Mouse (Mus musculus) myocyte (in vitro differentiated cells): ENCODE results near the gene Ccdc91. TPM values are rescaled to one million over a fixed set of nuclear protein-coding genes. Genes with fewer than 3 reads are reported as not detected.

Source experiments
- H3K27me3 ChIP-seq: one replicate; pipeline ENCODE4 v1.6.1; 2011; ENCODE audit not compliant: control insufficient read depth, insufficient read depth, insufficient read length
- H3K36me3 ChIP-seq: one replicate; pipeline ENCODE4 v1.6.1; 2011; ENCODE audit not compliant: control insufficient read depth, insufficient read depth
- H3K4me2 ChIP-seq: one replicate; pipeline ENCODE4 v1.6.1; 2011; ENCODE audit warnings: low read depth, control low read depth
- H3K4me3 ChIP-seq: one replicate; pipeline ENCODE4 v1.5.1; 2011; ENCODE audit warnings: mild to moderate bottlenecking, control low read depth, moderate library complexity
- H3K79me2 ChIP-seq: one replicate; pipeline ENCODE4 v1.6.1; 2011; ENCODE audit not compliant: control insufficient read depth, insufficient read depth
- H3ac ChIP-seq: one replicate; pipeline ENCODE4 v1.6.1; 2011; ENCODE audit not compliant: control insufficient read depth, insufficient read length
- CEBPB ChIP-seq: IDR thresholded peaks from 2 replicates; pipeline ENCODE4 v1.6.1; 2011; ENCODE audit warnings: mild to moderate bottlenecking, moderate library complexity; ENCODE audit not compliant: poor library complexity, insufficient read depth, severe bottlenecking
- E2F4 ChIP-seq: IDR thresholded peaks from one replicate; pipeline ENCODE4 v1.6.1; 2011; ENCODE audit warnings: mild to moderate bottlenecking, control low read depth, moderate library complexity; ENCODE audit not compliant: insufficient read depth
- MAX ChIP-seq: IDR thresholded peaks from one replicate; pipeline ENCODE4 v1.6.1; 2011; ENCODE audit warnings: low read depth, mild to moderate bottlenecking, control low read depth
- MYOD1 ChIP-seq, 3 experiments: IDR thresholded peaks; one replicate each; pipeline ENCODE4 v1.6.1; 2011; ENCODE audit warnings: control low read depth in 2 of 3, low read depth in 2 of 3, mild to moderate bottlenecking in 2 of 3, moderate library complexity in 1 of 3; ENCODE audit not compliant: insufficient read length in 2 of 3, control insufficient read depth in 1 of 3
- MYOG ChIP-seq, 3 experiments: IDR thresholded peaks; one replicate each; pipeline ENCODE4 v1.6.1; 2011; ENCODE audit warnings: control low read depth in 2 of 3, low read depth in 2 of 3, mild to moderate bottlenecking in 2 of 3; ENCODE audit not compliant: insufficient read length in 2 of 3, control insufficient read depth in 1 of 3, insufficient read depth in 1 of 3
- POLR2A ChIP-seq: IDR thresholded peaks from one replicate; pipeline ENCODE4 v1.6.1; 2011; ENCODE audit warnings: low read depth, mild to moderate bottlenecking, control low read depth, moderate library complexity; ENCODE audit not compliant: insufficient read length
- POLR2AphosphoS2 ChIP-seq: IDR thresholded peaks from one replicate; pipeline ENCODE4 v1.6.1; 2011; ENCODE audit warnings: low read depth, control low read depth; ENCODE audit not compliant: insufficient read length
- REST ChIP-seq: IDR thresholded peaks from one replicate; pipeline ENCODE4 v1.6.1; 2011; ENCODE audit warnings: mild to moderate bottlenecking, control low read depth, moderate library complexity; ENCODE audit not compliant: insufficient read depth, insufficient read length
- SRF ChIP-seq: IDR thresholded peaks from one replicate; pipeline ENCODE4 v1.6.1; 2011; ENCODE audit warnings: low read depth; ENCODE audit not compliant: control insufficient read depth, insufficient read length
- TCF12 ChIP-seq: IDR thresholded peaks from one replicate; pipeline ENCODE4 v1.6.1; 2011; ENCODE audit warnings: mild to moderate bottlenecking, control low read depth; ENCODE audit not compliant: poor library complexity, insufficient read depth, severe bottlenecking
- TCF3 ChIP-seq: IDR thresholded peaks from one replicate; pipeline ENCODE4 v1.6.1; 2011; ENCODE audit warnings: low read depth, control low read depth; ENCODE audit not compliant: insufficient read length
- USF1 ChIP-seq: IDR thresholded peaks from one replicate; pipeline ENCODE4 v1.6.1; 2011; ENCODE audit warnings: low read depth, mild to moderate bottlenecking, control low read depth, moderate library complexity
- polyA plus RNA-seq: library from polyadenylated mRNA; unstranded; fragments of >200 nt; fragmentation: generic; extraction: Trizol; gene quantifications from one replicate; pipeline ENCODE4 v1.2.1, GENCODE M21; 2012; ENCODE audit warnings: missing spikeins

Ccdc91 gene
- polyA plus RNA-seq, 1 experiment, result 37.9 TPM

GRCm38 (mm10) chr6:147644391-147644790 is 168.8 kb downstream of the Ccdc91 start:
- no peak overlapping the region for H3ac ChIP-seq
- no peaks in the 10 kb centered on the region for H3K36me3 ChIP-seq
- TF ChIP-seq SRF (no peak), TCF3 (no peak), MAX (no peak), POLR2AphosphoS2 (no peak), POLR2A (no peak), MYOG (IDR thresholded peaks at IDR 0.05; ENCODE audit: control insufficient read depth in 1 of 3, insufficient read depth in 1 of 3, insufficient read length in 2 of 3, low read depth in 2 of 3) (no peak), REST (no peak), USF1 (no peak)
- no peak overlapping the region for H3K4me2 ChIP-seq
- H3K79me2 ChIP-seq, result no peaks in the 10 kb centered on the region
- no peak overlapping the region for H3K4me3 ChIP-seq
- no peaks in the 10 kb centered on the region for H3K27me3 ChIP-seq

GRCm38 (mm10) chr6:147646401-147646968 is 170.9 kb downstream of the Ccdc91 start:
- no peak overlapping the region for H3K4me2 ChIP-seq
- TF ChIP-seq CEBPB, result no peak
- TF ChIP-seq USF1, result no peak
- TF ChIP-seq REST, result no peak
- no peak for TF ChIP-seq MYOD1 (IDR thresholded peaks at IDR 0.05; ENCODE audit: control insufficient read depth in 1 of 3, insufficient read length in 2 of 3, low read depth in 2 of 3)
- TF ChIP-seq SRF, result no peak
- TF ChIP-seq TCF3, result no peak
- TF ChIP-seq MYOG (IDR thresholded peaks at IDR 0.05; ENCODE audit: control insufficient read depth in 1 of 3, insufficient read depth in 1 of 3, insufficient read length in 2 of 3, low read depth in 2 of 3), result no peak
- TF ChIP-seq POLR2AphosphoS2, result no peak
- TF ChIP-seq POLR2A, result no peak
- no peak for TF ChIP-seq TCF12
- no peak for TF ChIP-seq MAX
- TF ChIP-seq E2F4, result no peak
- no peak overlapping the region for H3ac ChIP-seq
- no peaks in the 10 kb centered on the region for H3K36me3 ChIP-seq
- H3K79me2 ChIP-seq, result no peaks in the 10 kb centered on the region
- H3K27me3 ChIP-seq, result no peaks in the 10 kb centered on the region
- no peak overlapping the region for H3K4me3 ChIP-seq

GRCm38 (mm10) chr6:147658025-147658424 is 182.4 kb downstream of the Ccdc91 start:
- no peak overlapping the region for H3K4me2 ChIP-seq
- no peaks in the 10 kb centered on the region for H3K79me2 ChIP-seq
- H3ac ChIP-seq, result no peak overlapping the region
- no peaks in the 10 kb centered on the region for H3K36me3 ChIP-seq
- H3K27me3 ChIP-seq, result no peaks in the 10 kb centered on the region
- no peak overlapping the region for H3K4me3 ChIP-seq
- TF ChIP-seq CEBPB (no peak), TCF3 (no peak), USF1 (no peak), MYOD1 (IDR thresholded peaks at IDR 0.05; ENCODE audit: control insufficient read depth in 1 of 3, insufficient read length in 2 of 3, low read depth in 2 of 3) (no peak), TCF12 (no peak), REST (no peak), MAX (no peak), POLR2AphosphoS2 (no peak), E2F4 (no peak), POLR2A (no peak), SRF (no peak), MYOG (IDR thresholded peaks at IDR 0.05; ENCODE audit: control insufficient read depth in 1 of 3, insufficient read depth in 1 of 3, insufficient read length in 2 of 3, low read depth in 2 of 3) (no peak)

GRCm38 (mm10) chr6:147660718-147661117 is 185.1 kb downstream of the Ccdc91 start:
- Histone ChIP-seq H3K36me3 (no peaks in the 10 kb centered on the region), H3K27me3 (no peaks in the 10 kb centered on the region), H3K79me2 (no peaks in the 10 kb centered on the region), H3K4me3 (no peak overlapping the region), H3K4me2 (no peak overlapping the region), H3ac (no peak overlapping the region)
- TF ChIP-seq SRF (no peak), POLR2AphosphoS2 (no peak), TCF3 (no peak), E2F4 (no peak), USF1 (no peak), POLR2A (no peak), REST (no peak), TCF12 (no peak), MYOG (IDR thresholded peaks at IDR 0.05; ENCODE audit: control insufficient read depth in 1 of 3, insufficient read depth in 1 of 3, insufficient read length in 2 of 3, low read depth in 2 of 3) (peak in 1 of 3 experiments; percentile 51), MYOD1 (IDR thresholded peaks at IDR 0.05; ENCODE audit: control insufficient read depth in 1 of 3, insufficient read length in 2 of 3, low read depth in 2 of 3) (peak in 2 of 3 experiments; percentile 41 to 53), CEBPB (no peak), MAX (no peak)

GRCm38 (mm10) chr6:147661841-147662240 is 186.2 kb downstream of the Ccdc91 start:
- H3K36me3 ChIP-seq, result no peaks in the 10 kb centered on the region
- no peak overlapping the region for H3K4me3 ChIP-seq
- H3ac ChIP-seq, result no peak overlapping the region
- H3K79me2 ChIP-seq, result no peaks in the 10 kb centered on the region
- H3K4me2 ChIP-seq, result no peak overlapping the region
- no peaks in the 10 kb centered on the region for H3K27me3 ChIP-seq
- no peak for TF ChIP-seq E2F4
